Mouse (Mus musculus) subcutaneous adipose tissue, adult 2 months (tissue): ENCODE measurements around the gene Shbg. TPM values are rescaled to one million over a fixed set of nuclear protein-coding genes. Genes with fewer than 3 reads are reported as not detected.

ENCODE experiments used
- polyA plus RNA-seq: library from polyadenylated mRNA; depleted of rRNA; stranded (reverse); fragments of >200 nt; gene quantifications from 2 replicates; pipeline ENCODE4 v1.2.3, GENCODE M21; 2012; ENCODE audit warnings: low replicate concordance; rRNA removed

The Shbg gene
- not detected in 2 replicates for polyA plus RNA-seq

DNA sequence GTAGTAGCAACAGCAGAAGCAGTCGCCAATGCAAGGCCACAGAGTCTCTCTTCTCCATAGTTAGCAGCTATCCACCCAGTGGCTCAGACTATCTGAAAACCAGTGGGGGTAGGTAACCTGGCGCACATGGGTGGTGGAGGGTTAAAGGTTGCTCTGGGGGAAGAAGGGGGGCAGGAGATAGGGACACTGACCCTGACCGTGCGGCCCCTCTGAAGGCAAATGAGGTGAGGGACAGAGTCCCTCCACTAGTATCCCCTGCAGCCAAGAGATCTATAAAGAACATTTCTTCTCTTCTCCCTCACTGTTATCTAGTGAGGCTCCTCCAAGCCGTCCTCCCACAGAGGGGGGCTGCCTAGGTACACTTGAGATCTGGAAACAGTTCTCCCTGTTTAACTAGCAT lies at the start of gene Shbg:
Gene Shbg (minus strand): TSS at position 101 of the 400 bp plus-strand sequence.

DNA sequence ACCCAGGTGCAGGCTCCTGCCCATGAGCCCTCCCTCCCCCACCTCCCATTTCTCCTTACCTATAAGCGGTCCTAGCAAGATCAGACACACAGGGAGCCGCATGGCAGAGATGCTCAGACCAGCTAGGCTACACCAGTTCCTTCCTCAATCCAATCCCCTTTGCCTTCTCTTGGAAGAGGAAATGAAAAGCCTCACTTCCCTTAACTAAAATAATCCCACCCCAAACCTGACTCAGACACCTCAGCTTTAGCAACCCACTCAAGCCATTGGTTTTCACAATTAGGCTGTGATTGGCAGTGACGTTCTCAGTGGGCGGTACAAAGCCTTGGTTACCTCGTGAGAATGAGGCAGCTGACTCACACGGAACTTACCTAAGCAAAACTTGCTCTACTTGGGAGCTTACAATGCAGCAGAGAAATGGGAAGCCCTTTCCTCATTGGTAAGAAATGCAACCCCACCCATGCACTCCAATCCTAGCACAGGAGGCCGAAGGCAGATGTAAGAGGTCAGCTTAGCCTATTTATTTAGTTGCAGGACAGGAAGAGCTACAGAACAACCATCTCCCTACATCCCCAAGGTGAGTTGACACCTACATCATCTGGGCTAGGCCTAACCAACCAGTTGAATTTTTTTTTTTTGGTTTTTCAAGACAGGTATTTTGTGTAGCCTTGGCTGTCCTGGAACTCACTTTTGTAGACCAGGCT lies 48.4 kb upstream of the Shbg start, which contains the start of gene Cd68:
Gene Cd68 (minus strand): TSS at position 193 of the 704 bp plus-strand sequence.

DNA sequence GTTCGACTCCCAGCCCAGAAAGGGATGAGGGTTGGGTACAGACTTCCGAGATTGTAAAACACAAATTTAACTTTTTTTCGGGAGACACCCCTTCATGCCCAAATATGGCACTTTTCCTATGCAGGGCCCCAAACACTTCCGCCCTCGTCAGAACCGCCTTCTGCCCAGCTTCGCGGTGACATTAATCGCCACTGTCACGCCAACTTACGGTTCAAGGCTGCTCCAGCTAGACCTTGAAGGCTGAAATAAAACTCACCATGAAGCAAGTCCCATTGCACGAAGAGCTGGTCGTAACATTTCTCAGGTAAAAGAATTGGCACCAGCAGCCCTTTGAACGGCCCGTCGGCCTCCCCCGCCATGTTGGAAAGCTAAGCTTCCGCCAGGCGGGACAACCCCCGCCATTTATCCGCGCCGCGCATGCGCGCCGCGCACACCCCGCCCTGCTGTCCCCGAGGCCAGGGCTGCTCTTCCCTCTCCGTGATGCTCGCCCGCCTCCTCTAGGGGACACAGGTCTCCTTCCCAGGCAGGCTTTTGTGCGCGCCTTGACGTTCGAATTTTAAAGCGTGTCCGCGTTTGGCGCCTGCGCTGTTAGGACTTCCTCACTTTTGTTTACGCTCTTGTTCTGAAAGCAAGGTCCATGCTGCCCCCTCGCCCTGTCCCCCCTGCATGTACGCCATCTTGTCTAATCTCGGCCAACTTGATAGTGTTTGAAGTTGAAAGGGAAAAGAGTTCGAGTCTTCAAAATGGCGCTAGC lies 44.7 kb upstream of the Shbg start, which contains the start of gene Mpdu1:
Gene Mpdu1 (minus strand): TSS at position 430 of the 754 bp plus-strand sequence.

DNA sequence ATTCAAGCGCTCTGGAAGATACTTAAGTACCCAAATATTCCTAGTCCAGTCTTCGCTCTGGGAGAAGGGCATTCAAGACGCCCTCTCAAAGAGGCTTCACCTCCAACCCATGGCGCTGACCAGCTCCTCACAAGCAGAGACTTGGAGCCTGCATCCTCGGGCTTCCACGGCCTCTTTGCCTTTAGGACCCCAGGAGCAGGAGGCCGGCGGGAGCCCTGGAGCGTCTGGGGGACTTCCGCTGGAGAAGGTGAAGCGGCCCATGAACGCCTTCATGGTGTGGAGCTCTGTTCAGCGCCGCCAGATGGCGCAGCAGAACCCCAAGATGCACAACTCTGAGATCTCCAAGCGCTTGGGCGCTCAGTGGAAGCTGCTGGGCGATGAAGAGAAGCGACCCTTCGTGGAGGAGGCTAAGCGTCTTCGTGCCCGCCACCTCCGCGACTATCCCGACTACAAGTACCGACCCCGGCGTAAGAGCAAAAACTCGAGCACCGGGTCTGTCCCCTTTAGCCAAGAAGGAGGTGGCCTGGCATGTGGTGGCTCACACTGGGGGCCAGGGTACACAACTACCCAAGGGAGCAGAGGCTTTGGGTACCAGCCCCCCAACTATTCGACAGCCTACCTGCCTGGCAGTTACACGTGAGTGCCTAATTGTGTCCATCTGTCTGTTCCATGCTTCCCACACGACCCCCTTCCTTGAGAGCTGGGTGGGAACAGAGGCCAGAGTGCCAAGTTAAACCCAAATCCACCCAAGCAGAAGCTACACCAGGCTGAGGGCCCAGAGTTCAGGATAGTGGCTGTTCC lies 37.8 kb upstream of the Shbg start, which contains the start of gene Sox15:
Gene Sox15 (plus strand): TSS at position 51 of the 801 bp plus-strand sequence.

DNA sequence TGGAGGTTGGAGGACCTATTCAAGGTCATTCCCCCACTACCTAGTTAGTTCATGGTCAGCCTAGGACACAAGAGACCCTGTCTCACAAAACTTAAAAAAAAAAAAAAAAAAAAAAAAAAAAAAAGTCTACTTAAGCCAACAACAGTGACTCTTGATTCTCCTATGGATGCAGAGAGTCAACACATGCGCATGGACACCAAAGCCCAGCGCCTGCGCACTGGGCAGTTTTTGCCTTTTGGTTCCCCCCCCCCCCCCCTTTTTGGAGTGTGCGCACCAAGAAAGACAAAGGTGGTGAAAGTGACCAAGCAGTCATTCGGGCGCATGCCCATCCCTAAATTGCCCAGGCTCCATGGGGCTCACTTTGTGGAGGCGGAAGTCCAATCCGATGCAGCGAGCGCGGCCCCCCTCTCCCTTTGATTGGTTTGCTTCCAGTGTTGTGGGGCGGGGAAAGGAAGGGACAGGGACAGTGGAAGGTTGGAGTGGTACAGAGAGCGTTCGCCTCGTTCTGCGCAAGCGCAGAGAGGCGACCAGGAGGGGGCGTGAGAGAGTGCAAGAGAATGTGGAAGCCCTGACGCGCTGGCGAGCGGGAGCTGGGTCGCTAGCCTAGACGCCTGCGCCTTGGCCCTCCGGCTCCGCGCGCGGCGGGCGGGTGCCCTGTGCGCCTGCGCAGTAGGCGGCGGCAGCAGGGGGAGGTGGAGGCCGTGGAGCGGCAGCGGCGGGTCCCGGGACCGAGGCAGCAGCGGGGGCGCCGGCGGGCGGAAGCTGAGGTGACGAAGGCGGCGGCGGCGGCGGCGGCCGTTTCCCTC lies 14.8 kb upstream of the Shbg start, which contains the start of gene Fxr2:
Gene Fxr2 (plus strand): TSS at position 707 of the 806 bp plus-strand sequence.

DNA sequence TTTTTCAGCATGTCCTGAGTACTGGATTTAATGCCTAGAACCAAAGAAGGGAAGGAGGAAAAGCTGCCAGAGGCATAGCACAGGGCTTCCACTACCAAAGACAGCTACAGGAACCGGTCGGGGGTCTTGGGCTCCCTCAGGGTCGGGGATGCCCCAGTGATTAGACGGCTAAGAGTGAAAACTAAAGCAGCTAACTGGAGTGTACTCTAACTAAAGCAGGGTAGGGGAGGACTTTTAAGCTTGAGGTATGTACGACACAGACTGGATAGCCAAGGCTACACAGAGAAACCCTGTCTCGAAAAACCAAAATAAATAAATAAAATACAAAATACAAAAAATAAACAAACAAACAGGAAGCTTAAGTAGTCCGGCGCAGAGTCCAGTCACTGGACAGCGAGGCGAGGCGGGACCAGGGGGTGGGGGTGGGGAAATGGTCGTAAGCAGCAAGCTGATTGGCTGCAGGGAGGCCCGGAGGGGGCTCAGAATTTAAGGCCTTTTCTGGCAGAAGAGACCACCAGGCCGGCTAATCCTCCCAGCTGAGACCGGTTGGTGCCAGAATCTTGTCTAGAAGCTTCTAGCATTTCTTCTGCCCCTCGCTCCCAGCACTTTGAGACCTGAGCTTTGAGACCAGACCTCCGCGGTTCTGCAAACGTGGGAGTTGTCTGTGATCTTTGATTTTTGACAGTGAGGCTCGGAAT lies 4.0 kb upstream of the Shbg start, which contains the start of gene Sat2:
Gene Sat2 (plus strand): TSS at position 454 of the 698 bp plus-strand sequence.

DNA sequence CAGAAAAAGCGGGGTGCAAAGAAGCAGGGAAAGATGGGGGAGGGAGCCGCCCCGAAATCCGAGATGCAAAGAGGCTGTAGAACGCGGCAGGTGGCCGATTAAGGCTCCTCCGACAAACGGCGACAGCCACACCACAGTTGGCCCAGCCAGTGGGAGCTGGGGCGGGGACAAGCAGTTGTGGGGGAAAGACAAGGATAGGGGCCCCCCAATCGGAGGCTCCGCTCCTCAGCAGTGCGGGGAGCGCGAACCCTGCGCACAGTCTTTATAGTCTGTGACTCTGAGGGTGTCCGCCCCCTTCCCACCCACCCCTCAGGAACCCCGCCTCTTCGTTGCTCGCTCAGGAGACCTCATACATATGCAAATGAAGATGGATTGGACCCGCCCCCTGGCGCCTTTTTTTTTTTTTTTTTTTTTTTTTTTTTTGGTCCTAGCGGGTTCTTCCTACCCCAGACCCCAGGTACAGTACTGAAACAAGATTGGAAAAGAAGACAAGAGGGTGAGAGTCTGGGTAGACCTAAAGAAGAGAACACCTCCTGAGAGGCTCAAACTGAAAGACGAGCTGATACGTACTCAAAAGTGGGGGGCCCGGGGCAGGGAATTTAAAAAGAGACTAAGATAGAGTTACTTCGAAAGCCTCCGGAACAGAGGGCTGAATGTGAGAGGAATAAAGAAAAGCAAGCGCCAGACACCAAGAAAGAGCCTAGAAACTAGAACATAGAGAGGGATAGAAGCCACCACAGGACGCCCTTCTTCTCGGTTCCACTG lies 11.8 kb downstream of the Shbg start, which contains the start of gene Atp1b2:
Gene Atp1b2 (minus strand): TSS at position 217 of the 765 bp plus-strand sequence.

DNA sequence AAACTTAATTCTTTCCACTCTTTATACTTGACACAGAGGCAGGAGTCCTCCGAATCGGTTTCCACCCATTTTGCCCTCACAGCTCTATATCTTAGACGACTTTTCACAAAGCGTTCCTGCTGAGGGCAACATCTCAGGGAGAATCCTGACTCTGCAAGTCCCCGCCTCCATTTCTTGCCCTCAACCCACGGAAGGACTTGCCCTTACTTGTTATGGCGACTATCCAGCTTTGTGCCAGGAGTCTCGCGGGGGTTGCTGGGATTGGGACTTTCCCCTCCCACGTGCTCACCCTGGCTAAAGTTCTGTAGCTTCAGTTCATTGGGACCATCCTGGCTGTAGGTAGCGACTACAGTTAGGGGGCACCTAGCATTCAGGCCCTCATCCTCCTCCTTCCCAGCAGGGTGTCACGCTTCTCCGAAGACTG lies 37.6 kb downstream of the Shbg start, which contains the start of the genes Wrap53 and Trp53:
Gene Wrap53 (minus strand): TSS at position 165 of the 424 bp plus-strand sequence.
Gene Trp53 (plus strand): TSS at position 269 of the 424 bp plus-strand sequence.

Other genes with a start within 250 kb of the Shbg start
- 45.5 and 209 TPM in 2 replicates for gene Chd3, start 248.5 kb downstream of the Shbg start, polyA plus RNA-seq
- gene Naa38, start 222.4 kb downstream of the Shbg start, polyA plus RNA-seq = 180 and 191 TPM in 2 replicates
- gene Cyb5d1, start 222.3 kb downstream of the Shbg start, polyA plus RNA-seq = 30.0 and 32.3 TPM in 2 replicates
- gene Tmem88, start 219.7 kb downstream of the Shbg start, polyA plus RNA-seq = 50.9 and 97.6 TPM in 2 replicates
- gene Kdm6b, start 204.2 kb downstream of the Shbg start, polyA plus RNA-seq = 8.0 and 17.4 TPM in 2 replicates
- 0.29 and 1.4 TPM in 2 replicates for gene Dnah2, start 68.8 kb downstream of the Shbg start, polyA plus RNA-seq
- 0.49 and 29.6 TPM in 2 replicates for gene Efnb3, start 57.7 kb downstream of the Shbg start, polyA plus RNA-seq
- 15.8 and 19.8 TPM in 2 replicates for gene Wrap53, start 37.6 kb downstream of the Shbg start, polyA plus RNA-seq
- gene Trp53, start 37.5 kb downstream of the Shbg start, polyA plus RNA-seq = 68.6 and 188 TPM in 2 replicates
- 28.5 and 39.7 TPM in 2 replicates for gene Atp1b2, start 12.0 kb downstream of the Shbg start, polyA plus RNA-seq
- 10.9 and 12.6 TPM in 2 replicates for gene Sat2, start 4.1 kb upstream of the Shbg start, polyA plus RNA-seq
- 58.6 and 88.5 TPM in 2 replicates for gene Fxr2, start 15.1 kb upstream of the Shbg start, polyA plus RNA-seq
- gene Sox15, start 37.4 kb upstream of the Shbg start, polyA plus RNA-seq = 0.15 and 0.24 TPM in 2 replicates
- 144 and 237 TPM in 2 replicates for gene Mpdu1, start 44.7 kb upstream of the Shbg start, polyA plus RNA-seq
- 56.3 and 61.7 TPM in 2 replicates for gene Cd68, start 48.2 kb upstream of the Shbg start, polyA plus RNA-seq
- 319 and 587 TPM in 2 replicates for gene Eif4a1, start 54.5 kb upstream of the Shbg start, polyA plus RNA-seq
- 85.1 and 101 TPM in 2 replicates for gene Senp3, start 64.2 kb upstream of the Shbg start, polyA plus RNA-seq
- 6.3 and 13.6 TPM in 2 replicates for gene Tnfsf13, start 67.9 kb upstream of the Shbg start, polyA plus RNA-seq
- 46.0 and 77.8 TPM in 2 replicates for gene Tnfsf12, start 77.9 kb upstream of the Shbg start, polyA plus RNA-seq
- gene Tnfsfm13, start 78.2 kb upstream of the Shbg start, polyA plus RNA-seq = 9.8 and 12.9 TPM in 2 replicates
- gene Polr2a, start 140.7 kb upstream of the Shbg start, polyA plus RNA-seq = 15.1 and 47.7 TPM in 2 replicates
- gene Slc35g3, start 144.1 kb upstream of the Shbg start, polyA plus RNA-seq = 0.10 and 0.21 TPM in 2 replicates
- 44.2 and 58.0 TPM in 2 replicates for gene Zbtb4, start 148.0 kb upstream of the Shbg start, polyA plus RNA-seq
- gene Chrnb1, start 178.0 kb upstream of the Shbg start, polyA plus RNA-seq = 15.3 and 30.1 TPM in 2 replicates
- gene Fgf11, start 184.0 kb upstream of the Shbg start, polyA plus RNA-seq = 9.8 and 16.7 TPM in 2 replicates
- 0.16 and 7.0 TPM in 2 replicates for gene Tmem102, start 187.7 kb upstream of the Shbg start, polyA plus RNA-seq
- gene Gm39566, start 197.4 kb upstream of the Shbg start, polyA plus RNA-seq = not detected in 2 replicates
- not detected in 2 replicates for gene Spem2, start 200.6 kb upstream of the Shbg start, polyA plus RNA-seq
- 0.31 TPM in 1 of 2 replicates, not detected in the other for gene Spem1, start 204.3 kb upstream of the Shbg start, polyA plus RNA-seq
- gene Nlgn2, start 219.9 kb upstream of the Shbg start, polyA plus RNA-seq = 21.2 and 76.1 TPM in 2 replicates
- 256 and 336 TPM in 2 replicates for gene Tmem256, start 220.6 kb upstream of the Shbg start, polyA plus RNA-seq
- 134 and 164 TPM in 2 replicates for gene Plscr3, start 228.5 kb upstream of the Shbg start, polyA plus RNA-seq
- gene Tnk1, start 240.8 kb upstream of the Shbg start, polyA plus RNA-seq = 5.0 and 6.3 TPM in 2 replicates